Mouse (Mus musculus) heart, embryonic 11.5 days (tissue): Measurements from ENCODE around the gene Ube3b. TPM values are rescaled to one million over a fixed set of nuclear protein-coding genes. Genes with fewer than 3 reads are reported as not detected.
A peak's percentile ranks its signal among the peaks of the same experiment; 100 is the strongest.

Experiments used
- ATAC-seq: fragments of 200-750 bp; cut with Nextera tagmentation; replicated peaks from 2 replicates; pipeline ENCODE4 v1.8.0; 2017; ENCODE audit warnings: moderate library complexity; ENCODE audit not compliant: insufficient number of reproducible peaks, low FRiP score, low TSS enrichment
- H3K27ac ChIP-seq: fragments of 300-500 bp; sonication (generic); 2 replicates; pipeline ENCODE4 v1.5.1; 2014; ENCODE audit warnings: mild to moderate bottlenecking, low read depth, low read length
- H3K27me3 ChIP-seq: fragments of 300-500 bp; sonication (generic); 2 replicates; pipeline ENCODE4 v1.6.1; 2014; ENCODE audit warnings: mild to moderate bottlenecking, low read length, mixed read lengths; ENCODE audit not compliant: control insufficient read depth, insufficient read depth
- H3K36me3 ChIP-seq: fragments of 300-500 bp; sonication (generic); 2 replicates; pipeline ENCODE4 v1.6.1; 2014; ENCODE audit warnings: mild to moderate bottlenecking, low read length, moderate library complexity, mixed read lengths; ENCODE audit not compliant: control insufficient read depth, insufficient read depth
- H3K4me1 ChIP-seq: fragments of 300-500 bp; sonication (generic); 2 replicates; pipeline ENCODE4 v1.6.1; 2014; ENCODE audit warnings: low read length; ENCODE audit not compliant: control insufficient read depth, insufficient read depth
- H3K4me2 ChIP-seq: fragments of 300-500 bp; sonication (generic); 2 replicates; pipeline ENCODE4 v1.6.1; 2014; ENCODE audit warnings: mild to moderate bottlenecking, moderate library complexity
- H3K4me3 ChIP-seq: fragments of 300-500 bp; sonication (generic); 2 replicates; pipeline ENCODE4 v1.5.1; 2014; ENCODE audit warnings: low read depth, low read length
- H3K9ac ChIP-seq: fragments of 300-500 bp; sonication (generic); 2 replicates; pipeline ENCODE4 v1.6.1; 2014; ENCODE audit warnings: mild to moderate bottlenecking, low read depth, low read length, moderate library complexity
- H3K9me3 ChIP-seq: fragments of 300-500 bp; sonication (generic); replicated peaks from 2 replicates; pipeline ENCODE4 v1.6.1; 2016; ENCODE audit warnings: low read length; ENCODE audit not compliant: control insufficient read depth
- WGBS: fragments of 180-500 bp; shearing (Covaris S2); extraction: QIAGEN DNeasy Blood & Tissue Kit; methylation state at CpG from one replicate; pipeline ENCODE4 v1.1.7; 2014; ENCODE audit not compliant: insufficient replicate concordance; 5-methylcytosine and 5-hydroxymethylcytosine counted together
- polyA plus RNA-seq: library from polyadenylated mRNA; unstranded; fragments of >200 nt; fragmentation: Nextera tagmentation; extraction: Ambion mirVana; gene quantifications from 2 replicates; pipeline ENCODE4 v1.2.1, GENCODE M21; 2014

Ube3b gene
- polyA plus RNA-seq, 1 experiment from 2014 or later: 43.0 TPM

DNA sequence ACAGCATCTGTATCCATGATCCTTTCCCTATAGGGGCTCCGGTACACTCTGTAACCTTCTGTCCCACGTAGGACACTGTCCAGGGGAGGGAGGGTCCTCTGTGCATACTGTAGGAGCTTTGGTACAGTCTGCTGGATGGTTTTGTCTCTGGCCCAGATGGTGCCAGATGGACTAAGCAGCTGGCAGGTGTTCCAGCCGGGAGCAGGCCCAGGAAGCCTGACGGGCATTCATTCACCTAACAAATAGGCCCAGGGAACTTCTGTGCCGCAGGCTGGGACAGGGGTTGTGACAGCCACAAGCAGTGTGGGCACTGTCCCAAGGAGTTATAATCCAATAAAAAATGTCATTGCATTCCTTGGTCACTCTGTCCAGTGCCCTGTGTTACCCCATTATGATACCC is 43.6 kb downstream of the Ube3b start:
- H3K36me3 ChIP-seq: peaks cover 18% of the 10 kb centered on the region
- H3K4me1 ChIP-seq: peaks cover 8% of the 10 kb centered on the region
- WGBS: 80% methylated on average over 5 of the region's 5 CpGs

DNA sequence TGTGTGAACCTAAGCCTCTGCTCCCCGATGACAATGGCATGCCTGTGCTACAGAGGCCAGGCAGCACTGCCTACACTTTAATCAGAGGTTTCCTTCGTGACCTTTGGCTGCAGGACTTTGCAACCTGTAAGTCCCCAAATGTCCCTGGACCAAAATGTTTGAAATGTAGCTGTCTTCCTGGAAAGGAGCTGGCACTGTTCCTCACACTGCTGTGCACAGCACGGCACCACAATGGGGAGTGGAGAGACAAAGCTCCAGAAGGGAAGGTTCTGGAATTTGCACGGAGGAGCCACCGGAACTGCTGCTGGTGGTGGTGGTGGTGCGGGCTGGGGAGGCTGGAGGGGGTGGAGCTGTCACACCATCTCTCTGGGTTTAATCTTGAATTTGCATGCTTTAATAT is 46.3 kb downstream of the Ube3b start:
- 77% methylated on average over 6 of the region's 6 CpGs for WGBS
- Histone ChIP-seq H3K27me3 (no peaks in the 10 kb centered on the region), H3K4me3 (no peak overlapping the region), H3K36me3 (no peaks in the 10 kb centered on the region), H3K9me3 (no peaks in the 10 kb centered on the region), H3K9ac (no peak overlapping the region), H3K27ac (no peak overlapping the region), H3K4me1 (peaks cover 8% of the 10 kb centered on the region), H3K4me2 (no peak overlapping the region)
- no peak for ATAC-seq

More for the DNA sequence above, 43.6 kb downstream of the Ube3b start:
- Histone ChIP-seq H3K27ac (no peak overlapping the region), H3K4me3 (no peak overlapping the region), H3K9ac (no peak overlapping the region), H3K9me3 (no peaks in the 10 kb centered on the region), H3K4me2 (no peak overlapping the region), H3K27me3 (no peaks in the 10 kb centered on the region)
- no peak for ATAC-seq

DNA sequence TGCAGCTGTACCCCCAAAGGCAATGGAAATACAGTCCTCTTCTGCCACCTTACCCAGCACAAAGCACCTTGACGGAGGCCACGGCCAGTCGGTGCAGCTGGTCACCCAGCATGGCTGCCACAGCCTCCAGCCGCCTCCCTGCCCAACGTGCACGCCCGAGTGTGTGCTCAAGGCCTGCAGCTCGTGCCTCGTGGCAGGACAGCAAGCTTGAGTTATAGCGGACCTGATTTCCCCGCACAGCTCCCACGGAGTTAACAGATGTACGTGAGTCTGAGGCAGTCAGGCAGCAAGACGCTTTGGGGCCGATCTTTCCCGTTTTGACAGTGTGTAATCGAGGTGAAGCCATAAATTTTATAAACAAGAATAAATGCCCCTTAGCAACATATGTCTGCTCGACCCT is 48.2 kb downstream of the Ube3b start:
- Histone ChIP-seq H3K27me3 (no peaks in the 10 kb centered on the region), H3K36me3 (no peaks in the 10 kb centered on the region), H3K9me3 (no peaks in the 10 kb centered on the region), H3K9ac (no peak overlapping the region), H3K4me1 (no peaks in the 10 kb centered on the region), H3K27ac (no peak overlapping the region), H3K4me3 (no peak overlapping the region), H3K4me2 (no peak overlapping the region)
- no peak for ATAC-seq
- WGBS: 73% methylated on average over 18 of the region's 18 CpGs

DNA sequence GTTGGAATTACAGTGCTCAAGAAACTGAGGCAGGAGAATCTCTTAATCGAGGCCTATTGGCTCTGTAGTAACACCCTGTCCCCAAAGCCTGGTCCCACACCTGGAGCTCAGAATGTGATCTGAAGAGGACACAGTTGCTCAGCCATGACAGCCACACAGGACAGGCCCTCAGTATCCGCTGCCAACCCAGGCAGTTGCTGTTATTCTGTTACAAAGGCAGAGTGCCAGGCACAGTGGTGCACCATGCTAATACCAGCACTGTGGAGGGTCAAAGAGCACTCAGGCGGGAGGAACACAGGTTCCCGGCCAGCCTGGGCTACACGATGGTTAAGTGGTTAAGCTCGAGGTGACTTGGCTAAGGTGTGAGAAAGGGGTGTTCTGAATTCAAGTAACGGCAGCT is 49.4 kb downstream of the Ube3b start:
- Histone ChIP-seq H3K36me3 (no peaks in the 10 kb centered on the region), H3K27ac (no peak overlapping the region), H3K9me3 (no peaks in the 10 kb centered on the region), H3K4me3 (no peak overlapping the region), H3K4me2 (no peak overlapping the region), H3K4me1 (no peaks in the 10 kb centered on the region), H3K9ac (no peak overlapping the region), H3K27me3 (no peaks in the 10 kb centered on the region)
- no peak for ATAC-seq
- WGBS: 81% methylated on average over 7 of the region's 7 CpGs

DNA sequence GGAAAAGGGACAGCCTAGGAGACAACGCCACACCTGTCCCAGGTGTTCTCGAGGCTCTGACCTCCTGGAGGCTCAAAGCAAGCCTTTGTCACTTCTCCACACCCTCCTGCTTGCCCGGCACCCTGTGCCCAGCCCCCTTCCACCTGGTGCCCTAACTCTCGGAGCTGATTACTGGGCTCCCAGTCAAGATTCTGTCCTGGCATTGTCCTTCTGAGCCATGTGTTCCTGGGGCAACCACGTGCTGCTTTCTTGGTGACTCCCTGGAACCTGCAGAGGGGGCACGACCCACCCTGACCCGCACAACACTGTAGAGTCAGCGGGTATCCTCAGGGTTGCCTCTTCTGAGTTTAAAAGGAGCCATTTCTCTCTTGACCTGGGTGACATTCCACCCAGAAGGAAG is 54.0 kb downstream of the Ube3b start:
- Histone ChIP-seq H3K27ac (no peak overlapping the region), H3K27me3 (no peaks in the 10 kb centered on the region), H3K9ac (no peak overlapping the region), H3K36me3 (peaks cover 7% of the 10 kb centered on the region), H3K9me3 (no peaks in the 10 kb centered on the region), H3K4me3 (no peak overlapping the region), H3K4me2 (no peak overlapping the region), H3K4me1 (no peaks in the 10 kb centered on the region)
- no peak for ATAC-seq
- WGBS: 85% methylated on average over 8 of the region's 8 CpGs

DNA sequence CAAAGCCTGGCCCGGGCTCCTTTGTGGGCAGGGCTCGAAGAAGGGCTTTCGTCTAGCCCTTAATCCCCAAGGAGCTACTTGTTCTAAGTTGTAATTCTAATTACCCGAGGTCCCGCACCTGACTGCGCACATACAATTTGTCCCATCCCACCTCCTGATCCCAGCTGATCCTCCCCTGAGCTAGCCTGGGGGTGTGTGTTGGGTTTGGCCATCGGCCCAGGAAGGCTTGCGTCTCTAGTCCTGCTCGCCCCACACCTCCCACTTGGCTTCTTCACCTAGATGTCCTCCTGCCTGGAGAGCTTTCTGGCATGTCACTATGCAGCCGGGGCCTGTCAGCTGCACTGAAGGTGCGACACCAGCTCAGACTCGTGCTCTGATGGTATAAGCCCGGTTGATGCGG is 55.2 kb downstream of the Ube3b start:
- no peak overlapping the region for H3K27ac ChIP-seq
- ATAC-seq: no peak
- H3K36me3 ChIP-seq: peaks cover 7% of the 10 kb centered on the region
- H3K9me3 ChIP-seq: no peaks in the 10 kb centered on the region
- no peak overlapping the region for H3K4me2 ChIP-seq
- H3K9ac ChIP-seq: no peak overlapping the region
- WGBS: 89% methylated on average over 14 of the region's 14 CpGs
- no peaks in the 10 kb centered on the region for H3K27me3 ChIP-seq
- H3K4me1 ChIP-seq: no peaks in the 10 kb centered on the region
- H3K4me3 ChIP-seq: no peak overlapping the region

DNA sequence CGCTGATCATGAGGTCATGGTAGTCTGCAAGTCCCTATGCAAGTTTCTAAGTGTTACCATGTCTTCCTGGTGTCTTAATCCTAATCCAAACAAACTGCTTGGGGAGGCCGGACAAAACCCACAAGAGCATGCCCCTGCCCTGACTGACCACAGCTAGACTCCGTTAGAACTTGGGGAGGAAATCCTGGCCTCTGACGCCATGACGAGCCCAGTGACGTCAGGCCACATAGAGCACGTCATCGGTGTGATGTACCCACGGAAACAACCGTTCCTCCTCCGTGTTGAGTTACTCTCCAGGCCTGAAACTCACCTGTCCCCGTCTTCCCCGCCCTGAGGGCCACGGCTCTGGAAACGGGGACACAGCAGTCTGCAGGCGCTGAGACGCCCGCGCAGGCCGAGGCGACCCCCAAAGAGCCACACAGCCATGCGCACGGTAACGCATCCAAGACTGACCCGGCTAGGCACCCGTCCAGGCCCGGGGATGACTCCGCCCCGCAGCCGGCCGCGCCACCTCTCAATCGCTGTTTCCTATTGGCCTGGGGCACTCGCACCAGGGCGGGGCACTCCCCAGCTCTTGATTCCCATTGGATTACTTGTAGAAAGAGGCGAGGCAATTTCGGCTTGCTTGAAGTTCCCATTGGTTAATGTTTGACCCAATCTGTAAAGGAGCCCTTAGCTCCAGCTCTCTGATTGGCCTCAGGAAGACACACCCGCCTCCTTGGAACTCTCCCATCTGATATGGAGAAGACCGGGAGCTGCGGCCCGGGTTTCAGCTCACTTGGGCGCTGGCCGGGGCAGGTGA is 63.4 kb downstream of the Ube3b start, which contains the start of the genes Mmab and Mvk:
Gene Mmab (minus strand): TSS at position 495 of the 802 bp plus-strand sequence.
Gene Mvk (plus strand): TSS at position 704 of the 802 bp plus-strand sequence.
- Histone ChIP-seq H3K4me3 (peak within 1 kb of the TSS; percentile 84), H3K9me3 (no peaks in the 10 kb centered on the region), H3K4me1 (peaks cover 6% of the 10 kb centered on the region; the same call in 1 of the 2 replicates), H3K27ac (peak within 1 kb of the TSS; percentile 41; the same call in 1 of the 2 replicates), H3K27me3 (no peaks in the 10 kb centered on the region), H3K9ac (peak within 1 kb of the TSS; percentile 79), H3K4me2 (peak within 1 kb of the TSS; percentile 85), H3K36me3 (no peaks in the 10 kb centered on the region)
- peak; percentile 96 for ATAC-seq
- 2% methylated on average over 43 of the region's 43 CpGs for WGBS

DNA sequence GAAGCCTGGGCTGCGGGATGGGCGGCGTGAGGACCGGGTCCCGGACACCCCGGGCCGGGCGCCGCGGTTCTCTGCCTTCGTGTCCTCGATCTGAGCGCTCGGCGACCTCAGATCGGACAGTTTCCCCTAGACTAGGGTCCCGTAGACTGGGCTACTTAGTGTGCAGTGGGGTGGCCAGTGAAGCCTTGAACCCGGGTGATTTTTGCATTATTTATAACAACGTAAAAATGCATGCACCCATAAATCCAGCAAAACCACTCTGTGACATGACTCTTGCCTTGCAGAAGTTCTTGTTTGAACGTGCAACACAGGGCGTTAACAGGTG is 63.9 kb downstream of the Ube3b start:
- no peak for ATAC-seq
- Histone ChIP-seq H3K36me3 (no peaks in the 10 kb centered on the region), H3K27me3 (no peaks in the 10 kb centered on the region), H3K9ac (peak overlapping the region; percentile 79), H3K4me2 (peak overlapping the region; percentile 85), H3K4me3 (peak overlapping the region; percentile 84), H3K27ac (0 out of 2 replicates have a peak overlapping the region, but pooled peaks have one; percentile 41), H3K9me3 (no peaks in the 10 kb centered on the region), H3K4me1 (peaks cover 6% of the 10 kb centered on the region; the same call in 1 of the 2 replicates)
- WGBS: 0% methylated on average over 21 of the region's 21 CpGs

DNA sequence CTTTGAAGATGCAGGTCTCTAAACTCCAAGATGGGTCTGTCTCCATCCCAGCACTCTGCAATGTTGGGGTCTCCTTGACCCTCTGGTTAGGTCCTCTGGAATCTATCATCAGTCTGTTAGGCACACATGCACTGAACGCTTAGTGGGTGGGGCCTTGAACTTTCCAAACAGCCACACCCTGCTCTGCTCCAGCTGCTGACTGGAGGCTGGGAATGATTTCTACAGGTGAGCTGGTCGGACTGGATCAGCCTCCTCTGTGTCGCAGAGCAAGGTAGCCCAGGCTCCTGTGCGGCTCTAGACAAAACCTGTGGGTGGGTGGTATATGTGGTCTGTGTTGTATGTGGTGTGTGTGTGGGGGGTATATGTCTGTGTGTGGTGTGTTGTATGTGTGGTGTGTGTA is 68.6 kb downstream of the Ube3b start:
- H3K4me1 ChIP-seq: peaks cover 6% of the 10 kb centered on the region; the same call in 1 of the 2 replicates
- no peak for ATAC-seq
- WGBS: 77% methylated on average over 4 of the region's 4 CpGs
- H3K27ac ChIP-seq: no peak overlapping the region
- H3K27me3 ChIP-seq: no peaks in the 10 kb centered on the region
- no peak overlapping the region for H3K9ac ChIP-seq
- H3K4me2 ChIP-seq: no peak overlapping the region
- H3K36me3 ChIP-seq: peaks cover 2% of the 10 kb centered on the region; the same call in 1 of the 2 replicates
- no peaks in the 10 kb centered on the region for H3K9me3 ChIP-seq
- H3K4me3 ChIP-seq: no peak overlapping the region
